Mouse (Mus musculus) spleen, adult 2 months (tissue): Measurements from ENCODE around the gene Gsdmc4.

ENCODE experiments used
- CTCF ChIP-seq: fragments of 200-500 bp; IDR thresholded peaks from 2 replicates; pipeline ENCODE4 v1.5.1; 2011; ENCODE audit warnings: mild to moderate bottlenecking, inconsistent platforms; ENCODE audit not compliant: insufficient read depth, insufficient read length, insufficient replicate concordance; ENCODE audit errors: extremely low read depth
- POLR2A ChIP-seq: fragments of 200-500 bp; IDR thresholded peaks from 2 replicates; pipeline ENCODE4 v1.6.1; 2011; ENCODE audit warnings: low read depth, low read length, inconsistent platforms

DNA sequence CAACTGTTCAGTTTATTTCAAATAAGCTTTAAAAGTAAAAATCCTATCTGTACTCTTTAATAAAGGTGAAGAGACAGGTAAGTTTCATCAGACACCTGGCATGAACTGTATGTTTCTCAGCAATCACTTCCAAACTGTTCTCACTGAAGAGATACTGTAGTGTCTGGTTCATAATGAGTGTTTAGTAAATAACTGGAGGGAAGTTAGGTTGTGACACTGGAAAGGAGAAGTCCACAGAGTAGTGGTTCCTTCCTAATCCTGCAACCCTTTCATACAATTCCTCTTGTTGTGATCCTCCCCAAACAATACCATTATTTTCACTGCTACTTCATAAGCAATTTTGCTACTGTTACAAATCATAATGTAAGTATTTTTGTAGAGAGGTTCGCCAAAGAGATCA is 20.6 kb upstream of the Gsdmc4 start:
- no peak for TF ChIP-seq CTCF
- TF ChIP-seq POLR2A, result no peak
